ENCODE assay signal across 10 mouse cellular contexts in genomic region chr14:22813389-22813788, GRCm38 (mm10).
A peak's percentile ranks its signal among the peaks of the same experiment; 100 is the strongest.
DNase-seq lines count a peak whose midpoint lies in the region; ATAC-seq and TF ChIP-seq lines count a peak whose summit lies in the region.
"Had no signal": no experiment of that assay in that cellular context is flagged by ENCODE, and none has a peak within 500 bp of the region (broad histone marks: within the 10 kb centered on the region; RNA-seq: fewer than 3 reads in every experiment).

No protein-coding gene starts in this region.

- H3K9me3 ChIP-seq in embryonic facial prominence, embryonic 13.5 days, result no peaks in the 10 kb centered on the region
- H3K9me3 ChIP-seq in neural tube, embryonic 11.5 days (ENCODE audit: control insufficient read depth, low read length), result no peaks in the 10 kb centered on the region
- H3K9me3 ChIP-seq: embryonic facial prominence, embryonic 12.5 days had no signal

- TF ChIP-seq CTCF in lung, adult 2 months (IDR thresholded peaks at IDR 0.05; ENCODE audit: insufficient read depth, low read length), result no peak
- TF ChIP-seq CTCF in layer of hippocampus, adult 2 months (conservative IDR thresholded peaks at IDR 0.05), result no peak

- no peaks in the 10 kb centered on the region for H3K36me3 ChIP-seq in embryonic facial prominence, embryonic 13.5 days
- no peaks in the 10 kb centered on the region for H3K36me3 ChIP-seq in neural tube, embryonic 11.5 days (ENCODE audit: control insufficient read depth, insufficient read depth, low read length)
- H3K36me3 ChIP-seq: embryonic facial prominence, embryonic 12.5 days had no signal

- no peak for ATAC-seq in embryonic facial prominence, embryonic 13.5 days (ENCODE audit: insufficient number of reproducible peaks, insufficient read depth, low FRiP score, low TSS enrichment, low read depth)
- ATAC-seq in neural tube, embryonic 11.5 days (ENCODE audit: insufficient read depth, low FRiP score, low TSS enrichment), result no peak
- ATAC-seq: Patski had no signal

- peak; percentile 36 to 55 for DNase-seq in lung, adult 18-20 months
- DNase-seq in lung, adult 2 months, result no peak
- peak; percentile 70 to 81 for DNase-seq in kidney, postnatal 4 days
- peak; percentile 41 for DNase-seq in neural tube, embryonic 11.5 days (ENCODE audit: low spot score)
- no peak for DNase-seq in urinary bladder, postnatal 36 days (ENCODE audit: low spot score in 2 of 2)
- no peak for DNase-seq in urinary bladder, postnatal 25 days (ENCODE audit: low spot score)
- no peak for DNase-seq in layer of hippocampus, adult 2 months (ENCODE audit: low spot score in 2 of 2)

- WGBS in lung, adult 2 months, result 43% methylated on average over 7 of the region's 7 CpGs
- WGBS in embryonic facial prominence, embryonic 13.5 days, result 27% methylated on average over 7 of the region's 7 CpGs
- WGBS in neural tube, embryonic 11.5 days, result 4% methylated on average over 7 of the region's 7 CpGs

- no peak overlapping the region for H3K27ac ChIP-seq in embryonic facial prominence, embryonic 13.5 days
- no peak overlapping the region for H3K27ac ChIP-seq in neural tube, embryonic 11.5 days (ENCODE audit: low read depth, low read length)
- H3K27ac ChIP-seq in layer of hippocampus, adult 2 months, result no peak overlapping the region
- H3K27ac ChIP-seq: embryonic facial prominence, embryonic 12.5 days had no signal

- no peak overlapping the region for H3K9ac ChIP-seq in embryonic facial prominence, embryonic 13.5 days
- no peak overlapping the region for H3K9ac ChIP-seq in neural tube, embryonic 11.5 days (ENCODE audit: low read length)
- H3K9ac ChIP-seq: embryonic facial prominence, embryonic 12.5 days had no signal

- H3K4me1 ChIP-seq in lung, adult 2 months (ENCODE audit: control insufficient read depth, insufficient read depth, low read length), result peaks cover 8% of the 10 kb centered on the region
- H3K4me1 ChIP-seq in embryonic facial prominence, embryonic 13.5 days, result peaks cover 28% of the 10 kb centered on the region
- H3K4me1 ChIP-seq in neural tube, embryonic 11.5 days (ENCODE audit: control insufficient read depth, insufficient read depth, low read length), result peaks cover 5% of the 10 kb centered on the region; the same call in 1 of the 2 replicates

- no peak overlapping the region for H3K4me3 ChIP-seq in lung, adult 2 months (replicated peaks; ENCODE audit: extremely low read depth, low read depth, low read length)
- H3K4me3 ChIP-seq in embryonic facial prominence, embryonic 13.5 days, result no peak overlapping the region
- no peak overlapping the region for H3K4me3 ChIP-seq in neural tube, embryonic 11.5 days (ENCODE audit: low read depth, low read length)
- H3K4me3 ChIP-seq in layer of hippocampus, adult 2 months, result no peak overlapping the region
- H3K4me3 ChIP-seq: embryonic facial prominence, embryonic 12.5 days had no signal

- no peaks in the 10 kb centered on the region for H3K27me3 ChIP-seq in embryonic facial prominence, embryonic 13.5 days
- H3K27me3 ChIP-seq in neural tube, embryonic 11.5 days (ENCODE audit: control insufficient read depth, insufficient read depth, low read length), result no peaks in the 10 kb centered on the region
- H3K27me3 ChIP-seq: embryonic facial prominence, embryonic 12.5 days; Patski had no signal

- peak overlapping the region; percentile 22; the same call in 1 of the 2 replicates for H3K4me2 ChIP-seq in embryonic facial prominence, embryonic 13.5 days
- no peak overlapping the region for H3K4me2 ChIP-seq in neural tube, embryonic 11.5 days (ENCODE audit: low read depth)
- H3K4me2 ChIP-seq: embryonic facial prominence, embryonic 12.5 days had no signal

- TF ChIP-seq POLR2A in lung, adult 2 months (IDR thresholded peaks at IDR 0.05; ENCODE audit: borderline replicate concordance, extremely low read depth, low read depth, low read length), result no peak

Comparison
In these comparisons a context has a peak if more than half of its experiments do, and no peak if none do; other contexts are left out.
1. DNase-seq: peak in lung, adult 18-20 months (2 of 2), kidney, postnatal 4 days (2 of 2) and neural tube, embryonic 11.5 days (single experiment); none in lung, adult 2 months (single experiment), urinary bladder, postnatal 36 days (0 of 2), urinary bladder, postnatal 25 days (single experiment) and layer of hippocampus, adult 2 months (0 of 2).